Mouse (Mus musculus): ENCODE results near the gene Polr3b.

The Polr3b gene

DNA sequence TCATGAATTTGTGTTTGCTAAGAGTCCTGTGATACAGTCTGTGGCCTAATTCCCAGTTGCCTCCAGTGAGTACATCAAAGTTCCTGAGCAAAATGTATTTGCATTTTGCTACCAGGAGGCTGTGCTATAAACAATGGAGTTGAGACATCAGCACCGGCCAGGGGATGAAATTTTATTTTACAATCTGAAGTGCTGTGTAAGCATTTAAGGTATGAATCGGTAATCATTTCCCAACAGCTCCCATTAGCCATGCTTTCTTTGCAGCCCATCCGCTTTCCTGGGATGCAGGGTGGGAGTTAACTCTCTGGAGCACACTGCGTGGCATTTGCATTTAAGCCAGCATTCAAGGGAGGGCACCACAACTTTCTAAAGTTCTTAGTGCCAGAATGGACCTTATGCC lies 88.1 kb downstream of the Polr3b start:
- no peak for DNase-seq (ENCODE audit: low spot score in 2 of 2)

DNA sequence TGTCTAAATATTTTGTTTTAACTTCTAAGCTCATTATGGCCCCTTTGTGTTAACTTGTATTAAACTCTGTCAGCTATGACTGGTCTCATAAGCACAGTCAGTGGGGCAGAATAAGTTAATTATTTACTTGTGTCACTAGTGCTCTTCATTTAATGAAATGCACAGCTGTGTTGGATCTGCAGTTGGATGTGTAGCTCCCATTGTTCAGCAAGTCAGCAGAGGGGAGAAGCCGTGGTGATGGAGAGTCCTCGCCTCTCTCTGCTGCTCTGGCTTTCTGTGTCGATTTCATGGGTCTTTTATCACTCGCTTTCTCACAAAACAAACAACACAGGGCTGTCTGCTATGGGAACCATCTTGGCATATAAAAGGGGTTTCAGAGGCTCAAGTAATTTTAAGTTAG lies 88.7 kb downstream of the Polr3b start:
- DNase-seq (ENCODE audit: low spot score in 2 of 2) = no peak

DNA sequence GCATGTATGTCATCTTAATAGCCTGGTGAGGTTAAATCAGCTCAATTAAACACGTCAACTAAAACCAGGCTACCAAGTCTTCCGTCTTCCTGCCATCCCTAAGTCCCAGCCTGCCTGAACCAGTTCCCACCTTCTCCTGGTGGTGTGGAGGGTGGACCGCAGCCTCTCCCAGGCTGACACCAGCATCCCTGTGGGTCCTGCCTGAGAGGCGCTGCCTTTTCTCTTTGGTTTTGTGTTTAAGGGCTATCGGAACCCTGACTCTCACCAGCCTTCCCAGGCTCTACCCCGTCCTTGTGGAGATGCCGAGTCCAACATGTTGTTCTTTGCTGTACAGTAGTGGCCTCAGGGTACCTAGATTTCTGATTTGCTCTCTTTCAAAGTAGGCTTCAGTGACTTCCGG lies 89.4 kb downstream of the Polr3b start:
- DNase-seq (ENCODE audit: low spot score in 2 of 2) = no peak

DNA sequence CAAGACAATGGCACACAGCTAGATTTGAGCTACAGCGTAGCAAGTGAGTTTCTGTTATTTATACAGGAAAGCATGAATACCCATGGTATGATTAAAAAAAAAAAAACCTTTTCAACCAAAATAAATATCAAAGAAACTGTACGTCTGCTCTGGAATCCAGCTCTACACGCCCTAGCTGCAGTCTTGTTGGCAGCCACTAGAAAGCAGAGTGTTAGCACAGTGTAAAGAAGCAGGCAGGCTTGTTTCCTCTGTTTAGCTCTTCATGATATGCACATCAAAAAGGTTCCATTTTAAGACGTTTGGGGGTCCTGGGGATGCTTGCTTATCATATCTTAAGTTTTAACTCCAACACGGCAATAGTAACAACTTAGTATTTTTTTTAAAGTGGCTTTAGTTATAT lies 89.8 kb downstream of the Polr3b start:
- DNase-seq (ENCODE audit: low spot score in 2 of 2) = no peak

DNA sequence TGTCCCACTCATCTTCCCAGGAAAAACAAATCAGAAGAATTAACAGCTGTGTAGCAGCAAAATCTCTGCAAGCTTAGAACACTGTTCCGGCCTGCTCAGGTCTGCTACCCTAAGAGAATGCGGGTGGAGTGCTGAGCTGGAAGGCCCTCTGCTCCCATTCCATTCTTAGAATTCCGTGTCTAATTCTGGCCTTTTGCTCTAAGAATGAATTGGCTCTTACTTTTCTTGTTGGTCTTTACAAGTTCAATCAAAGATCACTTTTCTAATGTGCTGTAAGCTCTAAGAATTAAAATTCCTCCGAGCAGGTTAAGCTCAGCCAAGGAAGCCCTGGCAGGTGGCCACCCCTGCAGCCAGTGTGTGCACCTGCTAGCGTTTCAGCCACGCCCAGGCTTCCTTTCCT lies 90.4 kb downstream of the Polr3b start:
- no peak for DNase-seq (ENCODE audit: low spot score in 2 of 2)

DNA sequence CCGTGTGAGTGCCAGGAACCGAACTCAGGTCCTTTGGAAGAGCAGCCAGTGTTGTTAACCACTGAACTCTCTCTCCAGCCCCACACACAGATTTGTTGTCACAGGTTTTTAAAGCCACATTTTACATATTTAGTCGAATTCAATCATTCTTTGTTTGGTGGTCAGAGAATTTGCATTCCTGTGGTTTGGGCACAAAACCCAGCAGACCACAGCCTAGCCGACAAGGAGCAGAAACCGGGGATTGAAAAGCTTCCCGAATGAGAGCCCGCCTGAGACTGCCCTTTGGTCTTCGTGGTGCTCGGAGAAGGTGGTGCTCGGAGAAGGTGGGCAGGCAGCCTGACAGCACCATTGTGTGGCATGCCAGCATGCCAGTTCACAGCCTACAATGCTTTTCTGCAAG lies 91.0 kb downstream of the Polr3b start:
- no peak for DNase-seq (ENCODE audit: low spot score in 2 of 2)

DNA sequence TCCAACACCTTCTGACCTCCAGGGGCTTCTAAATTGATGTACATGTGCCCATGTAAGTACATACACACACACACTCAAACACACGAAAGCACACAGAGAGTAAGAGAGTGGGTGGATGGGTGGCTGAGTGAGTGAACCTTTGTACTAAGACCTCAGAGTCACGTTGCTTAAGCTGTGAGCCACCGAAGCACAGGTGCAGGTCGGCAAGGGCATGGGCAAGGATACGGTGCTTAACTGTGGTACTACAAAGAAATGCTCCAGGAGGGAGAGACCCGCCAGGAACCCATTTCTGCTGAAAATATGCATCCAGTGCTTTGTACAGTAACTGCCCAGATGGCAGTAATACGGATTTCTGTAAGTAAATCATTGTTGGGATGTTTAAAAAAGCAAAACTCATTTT lies 93.5 kb downstream of the Polr3b start:
- no peak for DNase-seq (ENCODE audit: low spot score in 2 of 2)

DNA sequence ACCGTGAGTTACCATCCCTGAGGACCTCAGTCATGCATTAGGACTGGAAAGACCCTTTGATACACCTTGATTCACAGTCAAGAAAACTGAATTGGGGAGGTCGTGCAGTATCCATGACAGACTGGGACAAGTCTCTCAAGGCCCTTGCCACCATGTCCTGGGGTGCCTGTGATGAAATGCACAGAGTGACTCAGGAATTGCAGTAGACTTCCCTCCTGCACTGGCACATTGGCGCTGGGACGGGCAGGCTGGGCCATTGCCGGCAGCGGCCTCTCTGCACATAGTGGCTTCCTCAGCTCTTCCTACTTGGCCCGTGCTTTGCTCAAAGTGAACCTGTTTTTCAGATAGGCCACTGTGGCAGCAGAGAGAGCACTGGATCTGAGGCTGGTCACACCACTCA lies 94.5 kb downstream of the Polr3b start:
- no peak for DNase-seq (ENCODE audit: low spot score in 2 of 2)

DNA sequence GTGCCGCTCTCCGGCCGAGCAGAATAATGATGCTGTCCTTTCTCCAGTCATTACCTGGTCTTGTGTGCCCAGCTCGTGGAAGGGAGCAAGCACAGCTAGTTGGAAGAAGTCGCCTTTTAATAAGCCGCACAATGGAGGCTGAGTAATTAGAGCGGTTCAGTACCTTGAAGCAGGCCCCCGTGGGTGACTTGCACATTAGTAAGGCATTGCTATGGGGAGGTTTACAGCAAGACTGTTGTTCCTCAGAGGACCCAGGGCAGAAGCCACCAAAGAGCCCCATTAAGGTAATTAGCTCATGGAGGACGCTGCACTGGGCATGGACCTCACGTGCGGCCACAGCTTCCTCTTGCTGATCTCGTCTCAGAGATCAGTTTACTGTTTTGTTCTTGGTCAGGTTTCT lies 100.6 kb downstream of the Polr3b start:
- no peak for DNase-seq (ENCODE audit: low spot score in 2 of 2)

DNA sequence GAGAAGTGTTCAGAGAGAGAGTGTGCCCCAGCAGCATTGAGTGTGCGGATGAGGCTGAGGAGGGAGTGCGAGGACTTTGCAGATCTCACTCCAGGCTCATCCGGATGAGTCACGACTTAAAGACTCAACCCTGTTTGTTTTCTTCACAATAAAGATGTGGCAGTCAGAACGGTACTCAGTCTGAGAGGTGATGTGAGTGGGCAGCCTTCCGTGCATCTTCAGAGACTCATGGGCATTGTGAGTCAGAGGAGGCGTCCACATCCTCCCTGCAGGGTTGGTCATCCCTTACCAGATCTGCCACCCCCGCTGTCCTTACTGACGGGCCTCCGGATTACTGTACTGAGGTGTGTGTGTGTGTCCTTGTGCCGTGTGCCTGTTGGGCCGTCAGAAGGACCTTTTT lies 104.9 kb downstream of the Polr3b start:
- DNase-seq (ENCODE audit: low spot score in 2 of 2) = no peak

DNA sequence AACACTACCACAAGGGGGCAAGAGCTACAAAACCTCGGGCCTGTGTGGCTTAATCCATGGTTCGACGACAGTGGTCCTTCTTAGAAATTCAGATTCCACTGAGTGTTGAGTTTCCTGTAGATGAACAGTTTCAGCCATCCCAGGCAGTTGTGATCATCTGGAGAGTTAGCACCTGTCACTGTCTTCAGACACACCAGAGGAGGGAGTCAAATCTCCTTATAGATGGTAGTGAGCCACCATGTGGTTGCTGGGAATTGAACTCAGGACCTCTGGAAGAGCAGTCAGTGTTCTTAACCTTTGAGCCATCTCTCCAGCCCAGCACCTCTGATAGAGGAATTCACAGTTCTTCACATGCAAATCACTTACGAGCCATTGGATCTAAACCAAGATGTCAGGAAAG lies 105.7 kb downstream of the Polr3b start:
- DNase-seq (ENCODE audit: low spot score in 2 of 2) = no peak

DNA sequence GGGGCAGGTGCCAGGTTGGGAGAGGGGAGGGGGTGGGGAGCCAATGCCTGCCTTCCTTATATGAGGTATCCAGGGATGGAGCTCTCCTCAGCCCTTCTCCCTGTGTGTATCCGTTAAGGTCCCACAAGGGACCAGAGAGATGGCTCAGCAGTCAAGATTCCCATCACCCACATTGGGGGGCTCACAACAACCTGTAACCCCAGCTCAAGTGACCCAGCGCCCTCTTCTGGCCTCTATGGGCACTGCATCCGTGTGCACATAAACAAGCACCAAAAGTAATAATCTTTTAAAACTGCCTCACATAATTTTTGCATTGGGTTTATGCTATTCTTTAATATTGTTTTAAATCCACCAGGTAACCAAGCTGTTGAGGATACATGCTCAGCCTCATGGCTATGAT lies 108.0 kb downstream of the Polr3b start:
- DNase-seq (ENCODE audit: low spot score in 2 of 2) = no peak

DNA sequence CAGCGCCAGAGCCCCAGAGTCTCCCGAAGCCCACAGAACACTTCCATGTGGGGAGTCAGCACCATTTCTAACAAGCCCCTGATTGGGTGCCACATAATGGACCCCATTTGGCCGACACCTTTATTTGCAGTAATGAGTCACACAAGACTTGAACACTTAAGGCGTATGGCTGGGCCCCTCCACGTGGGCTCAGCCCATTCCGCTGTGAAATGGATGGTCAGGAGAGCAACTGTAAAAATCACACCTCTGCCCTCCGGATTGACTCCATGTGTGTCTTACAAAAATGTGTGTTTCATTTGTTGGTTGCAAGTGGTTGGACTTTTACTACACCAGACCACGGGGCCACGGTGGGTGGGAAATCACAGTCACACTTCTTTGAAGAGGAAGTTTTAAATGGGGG lies 108.9 kb downstream of the Polr3b start:
- DNase-seq (ENCODE audit: low spot score in 2 of 2) = no peak

DNA sequence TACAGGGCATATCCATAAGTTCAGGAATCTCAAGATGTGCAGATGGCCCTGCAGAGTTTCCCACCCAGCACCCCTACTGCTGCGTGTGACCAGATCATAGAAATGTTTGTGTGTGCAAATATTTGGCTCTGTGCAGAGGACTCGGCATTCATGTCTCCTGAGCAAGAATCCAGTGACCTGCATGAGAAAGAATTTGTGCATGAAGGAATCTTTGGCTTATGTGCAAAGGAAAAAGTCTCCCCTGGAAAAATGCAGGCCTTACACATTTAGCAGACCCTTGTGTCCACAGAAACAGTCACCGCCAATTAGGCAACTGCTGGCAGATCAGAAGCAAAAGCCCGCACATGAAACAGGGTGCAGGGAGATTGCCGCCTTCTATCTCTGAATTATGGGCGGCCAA lies 111.4 kb downstream of the Polr3b start:
- DNase-seq (ENCODE audit: low spot score in 2 of 2) = no peak

DNA sequence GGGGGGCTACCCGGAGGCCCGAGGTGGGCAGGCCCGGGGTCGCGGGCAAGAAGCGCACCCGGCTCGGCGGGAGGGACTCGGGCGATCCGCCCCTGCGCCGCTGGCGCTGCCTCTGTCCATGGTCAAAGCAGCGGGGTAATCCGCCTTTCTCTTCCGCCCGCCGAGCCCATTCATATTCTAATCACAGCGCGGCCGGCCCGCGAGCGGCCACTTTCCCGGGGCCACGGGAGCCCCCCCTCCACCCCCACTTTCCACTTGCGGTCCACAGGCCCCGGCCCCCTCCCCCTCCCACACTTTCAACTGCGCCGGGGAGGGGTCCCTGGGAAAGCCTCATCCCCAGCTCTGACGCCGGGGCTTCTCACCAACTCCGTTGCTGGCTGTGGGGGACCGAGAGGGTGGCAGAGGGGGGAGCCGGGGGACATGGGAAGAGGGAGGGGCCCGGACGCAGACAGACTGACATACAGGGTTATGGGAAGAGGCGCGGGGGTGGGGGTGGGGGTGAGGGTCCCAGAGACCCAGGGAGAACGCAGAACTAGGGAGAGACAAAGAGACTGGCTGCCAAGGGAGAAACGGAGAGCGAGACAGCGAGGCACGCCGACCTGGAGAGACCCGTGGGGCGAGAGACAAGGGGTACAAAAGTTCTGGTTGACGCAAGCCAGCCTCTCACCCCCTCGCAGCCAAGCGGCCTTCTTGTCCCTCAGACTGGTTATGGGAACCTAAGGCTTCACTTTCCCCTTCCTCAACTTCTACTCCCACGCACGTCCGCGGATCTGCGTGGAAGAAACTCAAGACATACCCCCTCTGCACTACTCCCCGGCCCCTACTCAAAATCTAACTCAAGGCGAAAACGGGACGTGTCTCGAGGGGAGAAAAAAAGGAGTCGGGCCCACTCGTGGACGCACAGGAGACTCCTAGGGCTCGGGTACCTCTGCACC lies 133.0 kb downstream of the Polr3b start:
- no peak for DNase-seq (ENCODE audit: low spot score in 2 of 2)

DNA sequence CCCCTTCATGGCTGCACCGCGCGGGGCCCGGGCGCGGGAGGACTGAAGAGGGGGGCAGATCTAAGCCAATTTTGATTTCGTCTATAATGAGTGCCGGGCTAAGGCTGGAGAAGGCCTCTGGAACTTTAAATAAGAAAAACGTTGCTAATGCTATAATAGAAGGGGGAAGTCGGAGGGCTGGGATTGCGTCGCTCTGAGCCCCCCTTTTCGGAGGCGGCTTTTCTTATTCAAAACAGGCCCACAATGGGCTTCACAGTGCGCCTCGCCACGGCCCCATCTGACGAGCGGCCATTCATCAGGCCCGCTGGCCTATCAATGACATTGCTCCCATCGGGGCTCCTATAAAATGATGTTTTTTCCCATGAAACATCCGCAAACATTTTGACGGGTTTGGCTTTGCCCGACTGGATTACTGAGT lies 133.7 kb downstream of the Polr3b start, which contains the start of gene Rfx4:
Gene Rfx4 (plus strand): TSS at position 277 of the 418 bp plus-strand sequence.
- no peak for DNase-seq (ENCODE audit: low spot score in 2 of 2)

DNA sequence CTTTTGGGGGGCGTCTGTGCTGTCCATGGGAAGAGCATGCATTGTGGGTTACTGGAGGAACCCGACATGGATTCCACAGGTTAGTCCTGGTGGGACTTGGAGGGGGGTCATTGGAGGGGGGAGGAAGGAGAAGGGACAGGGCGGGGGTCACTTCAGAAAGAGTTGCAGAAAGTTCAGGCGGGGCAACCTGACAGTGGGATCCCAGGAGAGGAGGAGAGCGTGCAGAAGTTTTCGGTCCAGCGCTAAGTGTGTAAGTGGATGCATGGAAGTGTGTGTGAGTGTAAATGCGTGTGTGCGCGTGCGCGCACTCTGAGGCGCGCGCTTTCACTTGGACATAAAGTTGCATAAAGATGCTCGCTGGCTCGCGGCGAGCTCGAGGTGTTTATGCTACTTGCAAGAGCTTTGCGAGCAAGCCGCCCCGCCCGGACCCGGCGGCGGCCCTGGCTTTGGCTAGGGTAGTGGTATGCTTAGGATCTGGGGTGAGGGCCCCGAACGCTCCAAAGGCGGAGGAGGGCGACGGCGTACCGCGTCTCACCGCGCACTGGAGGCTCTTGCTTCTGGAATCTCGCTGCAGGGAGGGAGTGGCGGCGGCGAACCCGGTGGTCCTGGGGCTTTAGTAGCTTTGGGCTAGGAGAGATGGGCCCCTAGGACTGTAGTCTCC lies 134.5 kb downstream of the Polr3b start:
- no peak for DNase-seq (ENCODE audit: low spot score in 2 of 2)

DNA sequence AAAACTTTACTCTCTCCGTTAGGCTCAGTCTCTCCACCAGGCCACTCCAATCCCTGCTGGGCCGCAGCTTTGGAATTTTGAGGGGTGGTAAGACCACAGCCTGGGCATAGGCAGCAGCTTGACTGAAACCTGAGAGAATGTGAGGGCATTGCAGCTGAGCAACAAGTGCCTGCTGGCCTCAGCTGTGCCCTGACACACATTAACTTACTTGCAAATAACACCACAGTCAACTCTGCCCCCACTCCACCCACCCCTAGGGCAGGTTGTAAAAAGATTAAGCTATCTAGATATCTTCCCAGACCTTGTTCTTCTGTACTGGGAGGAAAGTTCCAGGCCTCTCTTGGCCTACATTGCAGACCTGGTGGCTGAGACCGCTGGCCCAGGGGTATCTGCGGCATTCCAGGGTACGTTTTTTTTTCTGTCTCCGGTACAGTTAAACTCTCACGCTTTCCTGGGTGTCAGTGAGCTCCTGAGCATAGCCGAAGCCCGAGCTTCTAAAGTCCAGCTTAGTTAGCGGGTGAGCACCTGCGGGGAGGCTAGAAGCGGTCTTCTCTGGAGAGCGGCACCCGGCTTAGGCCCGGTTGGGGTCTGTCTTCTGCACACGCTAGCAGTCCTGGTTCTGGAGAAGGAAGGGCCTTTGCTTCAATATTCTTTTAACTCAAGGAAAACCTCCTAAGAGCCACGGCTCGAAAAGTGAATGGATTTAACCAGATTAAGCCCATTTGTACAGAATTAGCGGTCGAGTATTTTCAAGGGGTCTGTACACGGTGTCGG lies 135.5 kb downstream of the Polr3b start:
- DNase-seq (ENCODE audit: low spot score in 2 of 2) = no peak

DNA sequence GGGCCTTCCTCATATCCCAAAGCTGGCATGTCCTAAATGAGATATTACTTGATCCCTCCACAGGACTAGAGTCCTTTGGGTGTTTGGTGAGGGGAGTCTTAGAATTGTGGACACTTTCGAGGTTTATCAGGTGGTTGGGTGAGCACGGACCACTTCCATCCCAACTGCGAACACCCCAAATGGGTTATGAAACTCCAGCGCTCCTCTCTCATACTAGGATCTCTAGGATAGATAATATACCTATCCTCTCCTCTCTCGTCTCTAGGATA lies 136.0 kb downstream of the Polr3b start:
- DNase-seq (ENCODE audit: low spot score in 2 of 2) = no peak

DNA sequence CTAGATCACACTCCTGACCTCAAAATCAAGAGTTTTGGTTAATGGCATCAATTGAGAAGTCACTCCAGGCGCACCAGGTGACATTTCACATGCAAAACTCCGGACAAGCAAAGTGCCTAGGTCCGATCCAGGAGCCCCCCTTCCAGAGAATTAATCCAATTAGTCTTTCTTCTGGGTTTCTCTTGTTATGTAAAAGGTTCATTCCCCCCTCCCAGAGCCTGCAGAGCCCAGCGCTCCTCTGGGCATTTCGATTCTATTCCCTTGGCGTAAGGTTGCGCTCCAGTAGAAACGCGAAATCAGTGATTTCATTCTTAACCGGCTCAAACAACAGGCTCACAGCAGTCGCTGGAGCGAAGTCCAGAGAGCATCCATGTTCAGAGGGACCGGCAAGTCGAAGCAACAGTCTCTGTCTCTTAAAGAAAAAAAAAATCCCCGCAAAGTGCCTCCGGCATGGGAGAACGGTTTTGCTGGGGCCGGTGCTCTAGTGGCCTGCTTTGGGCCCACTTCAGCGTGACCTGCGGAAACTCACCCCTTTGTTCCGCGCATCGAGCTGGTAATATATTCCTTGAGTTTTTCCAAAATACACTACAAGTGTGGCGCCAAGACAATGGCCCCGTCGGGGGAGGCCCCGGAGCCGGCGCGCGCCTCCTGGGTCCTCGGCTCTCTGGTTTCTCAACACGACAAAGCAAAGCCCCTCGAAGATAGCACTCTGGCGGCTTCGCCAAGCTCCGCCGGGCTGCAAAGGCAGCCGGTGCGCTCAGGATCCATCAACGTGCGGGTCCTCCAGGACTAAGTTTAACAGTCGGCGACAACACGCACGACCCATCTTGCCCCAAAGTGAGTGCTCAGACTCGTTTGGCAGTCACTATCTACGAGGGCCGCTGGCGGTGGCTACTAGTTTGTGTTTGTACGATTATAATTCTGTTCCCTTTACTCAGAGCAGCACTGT lies 136.7 kb downstream of the Polr3b start:
- DNase-seq (ENCODE audit: low spot score in 2 of 2) = no peak

DNA sequence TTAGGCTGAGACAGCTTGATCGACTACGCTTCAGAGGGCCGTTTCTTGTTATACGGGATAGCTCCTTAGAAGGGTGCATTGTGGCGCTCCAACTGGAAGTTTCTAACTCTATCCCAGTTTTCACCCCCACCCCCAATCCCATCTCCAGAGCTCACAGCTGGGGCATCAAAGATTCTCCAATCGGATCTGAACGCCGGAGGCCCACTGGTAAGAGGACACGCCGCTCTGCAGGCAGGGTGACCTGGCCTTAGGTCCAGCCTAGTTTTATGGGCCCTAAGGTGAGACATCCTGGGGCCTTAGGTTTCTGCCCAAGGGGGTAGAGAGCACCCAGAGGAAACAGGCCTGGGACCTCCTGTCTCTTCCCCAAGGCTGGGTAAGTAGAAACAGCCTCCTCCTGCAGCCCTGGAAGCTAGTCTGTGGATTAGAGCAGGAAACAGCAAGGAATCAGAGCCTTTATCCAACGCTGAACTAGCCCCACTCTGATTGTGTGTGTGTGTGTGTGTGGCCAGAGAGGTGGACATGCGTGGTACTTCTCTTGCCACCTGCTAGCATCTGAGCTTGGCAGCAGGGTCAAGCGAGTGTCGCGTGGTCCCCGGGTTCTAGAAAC lies 137.5 kb downstream of the Polr3b start:
- DNase-seq (ENCODE audit: low spot score in 2 of 2) = no peak

Measured in spleen, postnatal 14 days (tissue).